Mouse (Mus musculus) stomach, postnatal 0 days (tissue): ENCODE results near the gene Ankrd11. TPM values are rescaled to one million over a fixed set of nuclear protein-coding genes. Genes with fewer than 3 reads are reported as not detected.
A peak's percentile ranks its signal among the peaks of the same experiment; 100 is the strongest.

Experiments used
- ATAC-seq: fragments of 200-750 bp; cut with Nextera tagmentation; 2 replicates; pipeline ENCODE4 v1.8.0; 2017; ENCODE audit not compliant: low FRiP score, low TSS enrichment
- DNase-seq: peaks from one replicate; pipeline ENCODE4 v3.0.0-alpha.2; 2016; ENCODE audit warnings: low spot score
- H3K27ac ChIP-seq: fragments of 300-500 bp; sonication (generic); replicated peaks from 2 replicates; pipeline ENCODE4 v1.5.1; 2014; ENCODE audit warnings: mild to moderate bottlenecking, control low read depth
- H3K27me3 ChIP-seq: fragments of 300-500 bp; sonication (generic); 2 replicates; pipeline ENCODE4 v1.6.1; 2014; ENCODE audit warnings: low read length; ENCODE audit not compliant: control insufficient read depth, insufficient read depth
- H3K36me3 ChIP-seq: fragments of 300-500 bp; sonication (generic); 2 replicates; pipeline ENCODE4 v1.6.1; 2014; ENCODE audit warnings: low read length, mixed read lengths; ENCODE audit not compliant: control insufficient read depth, insufficient read depth
- H3K4me1 ChIP-seq: fragments of 300-500 bp; sonication (generic); replicated peaks from 2 replicates; pipeline ENCODE4 v1.6.1; 2014; ENCODE audit warnings: antibody characterized with exemption; ENCODE audit not compliant: control insufficient read depth, insufficient read depth
- H3K4me2 ChIP-seq: fragments of 300-500 bp; sonication (generic); replicated peaks from 2 replicates; pipeline ENCODE4 v1.6.1; 2014; ENCODE audit warnings: low read depth, mild to moderate bottlenecking, control low read depth, moderate library complexity
- H3K4me3 ChIP-seq: fragments of 300-500 bp; sonication (generic); 2 replicates; pipeline ENCODE4 v1.5.1; 2014; ENCODE audit warnings: low read depth, low read length, control low read depth
- H3K9ac ChIP-seq: fragments of 300-500 bp; sonication (generic); 2 replicates; pipeline ENCODE4 v1.6.1; 2014; ENCODE audit warnings: mild to moderate bottlenecking, low read length, control low read depth, mixed read lengths
- H3K9me3 ChIP-seq: fragments of 300-500 bp; sonication (generic); 2 replicates; pipeline ENCODE4 v1.6.1; 2016; ENCODE audit warnings: low read length; ENCODE audit not compliant: control insufficient read depth
- CTCF ChIP-seq: IDR thresholded peaks from 2 replicates; pipeline ENCODE4 v1.5.1; 2016; ENCODE audit warnings: antibody characterized with exemption, low read depth, mild to moderate bottlenecking, moderate library complexity
- EP300 ChIP-seq: optimal IDR thresholded peaks from 2 replicates; pipeline ENCODE3; 2016; ENCODE audit warnings: antibody characterized with exemption
- WGBS: fragments of 180-500 bp; shearing (Covaris S2); extraction: QIAGEN DNeasy Blood & Tissue Kit; methylation state at CpG from one replicate; pipeline ENCODE4 v1.1.7; 2014; 5-methylcytosine and 5-hydroxymethylcytosine counted together
- polyA plus RNA-seq: library from polyadenylated mRNA; unstranded; fragments of >200 nt; fragmentation: Nextera tagmentation; extraction: Ambion mirVana; gene quantifications from 2 replicates; pipeline ENCODE4 v1.2.1, GENCODE M21; 2015

The Ankrd11 gene
- polyA plus RNA-seq, 1 experiment from 2014 or later, result 35.0 TPM

- Histone ChIP-seq H3K4me2 (no peak overlapping the region), H3K4me3 (no peak overlapping the region), H3K36me3 (peaks cover 74% of the 10 kb centered on the region), H3K4me1 (no peaks in the 10 kb centered on the region), H3K27ac (no peak overlapping the region), H3K27me3 (no peaks in the 10 kb centered on the region), H3K9me3 (no peaks in the 10 kb centered on the region), H3K9ac (no peak overlapping the region)
- DNase-seq (no peak), ATAC-seq (no peak)
- TF ChIP-seq CTCF (no peak), EP300 (no peak)
- 88% methylated on average over 12 of the region's 12 CpGs for WGBS
Measured at GRCm38 (mm10) chr8:122893451-122893850, 148.6 kb downstream of the Ankrd11 start.

- DNase-seq, result no peak
- no peak overlapping the region for H3K27ac ChIP-seq
- no peak overlapping the region for H3K4me2 ChIP-seq
- TF ChIP-seq EP300 (no peak), CTCF (peak; percentile 45)
- no peak overlapping the region for H3K4me3 ChIP-seq
- no peaks in the 10 kb centered on the region for H3K27me3 ChIP-seq
- WGBS, result 86% methylated on average over 12 of the region's 12 CpGs
- H3K4me1 ChIP-seq, result no peaks in the 10 kb centered on the region
- H3K9me3 ChIP-seq, result no peaks in the 10 kb centered on the region
- no peak overlapping the region for H3K9ac ChIP-seq
- peaks cover 78% of the 10 kb centered on the region for H3K36me3 ChIP-seq
- 0 out of 2 replicates have a peak, but pooled peaks have one; percentile 13 for ATAC-seq
Measured at GRCm38 (mm10) chr8:122891440-122891839, 150.6 kb downstream of the Ankrd11 start.

GRCm38 (mm10) chr8:122883671-122884070 is 158.4 kb downstream of the Ankrd11 start:
- H3K27me3 ChIP-seq, result no peaks in the 10 kb centered on the region
- H3K36me3 ChIP-seq, result peaks cover 51% of the 10 kb centered on the region
- TF ChIP-seq CTCF (no peak), EP300 (no peak)
- no peak for ATAC-seq
- H3K27ac ChIP-seq, result no peak overlapping the region
- H3K4me1 ChIP-seq, result no peaks in the 10 kb centered on the region
- no peak overlapping the region for H3K4me2 ChIP-seq
- no peaks in the 10 kb centered on the region for H3K9me3 ChIP-seq
- no peak for DNase-seq
- H3K9ac ChIP-seq, result no peak overlapping the region
- 77% methylated on average over 10 of the region's 10 CpGs for WGBS
- H3K4me3 ChIP-seq, result no peak overlapping the region

- no peak overlapping the region for H3K9ac ChIP-seq
- no peaks in the 10 kb centered on the region for H3K27me3 ChIP-seq
- ATAC-seq (no peak), DNase-seq (no peak)
- H3K4me2 ChIP-seq, result no peak overlapping the region
- no peaks in the 10 kb centered on the region for H3K9me3 ChIP-seq
- H3K4me3 ChIP-seq, result no peak overlapping the region
- H3K4me1 ChIP-seq, result no peaks in the 10 kb centered on the region
- no peak for TF ChIP-seq EP300
- TF ChIP-seq CTCF, result no peak
- no peak overlapping the region for H3K27ac ChIP-seq
- WGBS, result 43% methylated on average over 3 of the region's 3 CpGs
- peaks cover 20% of the 10 kb centered on the region for H3K36me3 ChIP-seq
Measured at GRCm38 (mm10) chr8:122880302-122880701, 161.8 kb downstream of the Ankrd11 start.

- H3K4me3 ChIP-seq, result no peak overlapping the region
- H3K4me2 ChIP-seq, result no peak overlapping the region
- ATAC-seq, result no peak
- no peak for TF ChIP-seq CTCF
- TF ChIP-seq EP300, result no peak
- WGBS, result 79% methylated on average over 3 of the region's 3 CpGs
- no peak for DNase-seq
- H3K4me1 ChIP-seq, result no peaks in the 10 kb centered on the region
- H3K9me3 ChIP-seq, result no peaks in the 10 kb centered on the region
- no peak overlapping the region for H3K27ac ChIP-seq
- H3K9ac ChIP-seq, result no peak overlapping the region
- peaks cover 7% of the 10 kb centered on the region for H3K36me3 ChIP-seq
- H3K27me3 ChIP-seq, result no peaks in the 10 kb centered on the region
Measured at GRCm38 (mm10) chr8:122878231-122878630, 163.8 kb downstream of the Ankrd11 start.

GRCm38 (mm10) chr8:122875186-122875585 is 166.9 kb downstream of the Ankrd11 start:
- DNase-seq, result no peak
- H3K27ac ChIP-seq, result no peak overlapping the region
- 74% methylated on average over 5 of the region's 5 CpGs for WGBS

More at GRCm38 (mm10) chr8:122875186-122875585, 166.9 kb downstream of the Ankrd11 start:
- H3K9ac ChIP-seq, result no peak overlapping the region
- H3K4me3 ChIP-seq, result no peak overlapping the region
- no peak overlapping the region for H3K4me2 ChIP-seq
- no peaks in the 10 kb centered on the region for H3K4me1 ChIP-seq
- TF ChIP-seq CTCF (no peak), EP300 (no peak)
- ATAC-seq, result no peak
- H3K27me3 ChIP-seq, result no peaks in the 10 kb centered on the region
- no peaks in the 10 kb centered on the region for H3K9me3 ChIP-seq
- no peaks in the 10 kb centered on the region for H3K36me3 ChIP-seq
